Mouse (Mus musculus) ES-E14 (cell line): ENCODE measurements at regions not wholly inside any gene's neighbourhood (a gene's known extent, or its start where the extent isn't known, plus 50 kb on each side); places are given as distances from the start of the nearest gene placed in this dataset.

ENCODE experiments used
- CHD2 ChIP-seq: IDR thresholded peaks from 2 replicates; pipeline ENCODE4 v1.6.1; 2014; ENCODE audit warnings: mild to moderate bottlenecking, low read depth, low read length, inconsistent platforms
- HCFC1 ChIP-seq: IDR thresholded peaks from 2 replicates; pipeline ENCODE4 v1.6.1; 2012; ENCODE audit warnings: low read length, inconsistent platforms, borderline replicate concordance; ENCODE audit not compliant: insufficient read depth
- MAFK ChIP-seq: IDR thresholded peaks from 2 replicates; pipeline ENCODE4 v1.6.1; 2014; ENCODE audit warnings: mild to moderate bottlenecking, low read depth, low read length, inconsistent platforms; ENCODE audit not compliant: insufficient read depth
- ZC3H11A ChIP-seq: IDR thresholded peaks from 2 replicates; pipeline ENCODE4 v1.6.1; 2012; ENCODE audit warnings: low read depth, mild to moderate bottlenecking, inconsistent platforms, low read length, borderline replicate concordance
- ZNF384 ChIP-seq: IDR thresholded peaks from 2 replicates; pipeline ENCODE4 v1.6.1; 2012; ENCODE audit warnings: low read depth, low read length, inconsistent platforms

GRCm38 (mm10) chr7:64005765-64006164 is 67.0 kb upstream of the Klf13 start:
- TF ChIP-seq ZNF384 (no peak), CHD2 (no peak), HCFC1 (no peak), MAFK (no peak), ZC3H11A (no peak)
